Mouse (Mus musculus): ENCODE data around the gene Prkag2. TPM values are rescaled to one million over a fixed set of nuclear protein-coding genes. Genes with fewer than 3 reads are reported as not detected.

The Prkag2 gene
- polyA plus RNA-seq, 1 experiment from 2014 or later, result 90.9 TPM

DNA sequence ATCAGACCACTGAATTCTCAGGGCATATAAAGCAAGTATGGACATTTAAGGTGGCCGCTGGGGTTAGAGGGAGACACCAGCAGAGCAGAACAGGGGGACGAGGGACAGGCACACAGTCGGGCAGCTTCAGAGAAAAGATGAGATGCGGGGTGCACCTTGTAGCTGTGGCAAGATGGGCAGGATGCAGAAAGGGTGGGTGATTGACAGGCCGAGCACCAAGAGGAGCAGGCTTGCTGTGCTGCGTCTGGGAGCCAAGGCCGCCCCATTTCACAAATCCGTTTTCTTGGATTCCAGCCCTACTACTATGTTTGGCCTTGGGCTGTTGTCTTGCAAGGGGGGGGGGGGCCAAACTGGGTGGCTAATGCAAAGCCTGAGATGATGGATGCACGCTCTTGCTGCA is 195.5 kb downstream of the Prkag2 start:
- Histone ChIP-seq H3K4me3 (replicated peaks) (no peak overlapping the region), H3K36me3 (peaks cover 3% of the 10 kb centered on the region; the same call in 1 of the 2 replicates), H3K27me3 (replicated peaks) (no peaks in the 10 kb centered on the region), H3K4me2 (no peak overlapping the region), H3K27ac (replicated peaks) (no peak overlapping the region), H3K9ac (replicated peaks) (no peak overlapping the region), H3K4me1 (peaks cover 22% of the 10 kb centered on the region), H3K9me3 (replicated peaks) (no peaks in the 10 kb centered on the region)
- 90% methylated on average over 9 of the region's 9 CpGs for WGBS
- no peak for ATAC-seq (ENCODE audit: low FRiP score)

DNA sequence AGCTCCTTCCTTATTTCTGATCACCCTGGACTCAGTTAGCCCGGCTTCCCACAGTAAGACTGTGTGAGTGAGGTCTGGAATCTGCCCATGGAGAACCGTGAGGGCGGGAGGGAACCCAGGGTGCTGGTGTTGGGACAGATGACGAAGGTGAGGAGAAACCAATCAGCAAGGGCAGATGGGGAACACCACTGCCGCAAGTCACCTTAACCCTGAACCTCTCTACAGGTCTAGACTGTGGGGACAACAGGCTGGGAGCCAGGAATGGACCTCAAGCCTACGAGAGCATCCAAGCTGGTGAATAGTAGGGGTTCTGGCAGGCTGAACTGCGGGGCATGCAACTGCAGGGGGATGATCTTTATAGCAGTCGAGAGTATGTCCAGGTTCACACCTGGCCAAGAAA is 196.0 kb downstream of the Prkag2 start:
- ATAC-seq (ENCODE audit: low FRiP score), result no peak
- peaks cover 22% of the 10 kb centered on the region for H3K4me1 ChIP-seq

DNA sequence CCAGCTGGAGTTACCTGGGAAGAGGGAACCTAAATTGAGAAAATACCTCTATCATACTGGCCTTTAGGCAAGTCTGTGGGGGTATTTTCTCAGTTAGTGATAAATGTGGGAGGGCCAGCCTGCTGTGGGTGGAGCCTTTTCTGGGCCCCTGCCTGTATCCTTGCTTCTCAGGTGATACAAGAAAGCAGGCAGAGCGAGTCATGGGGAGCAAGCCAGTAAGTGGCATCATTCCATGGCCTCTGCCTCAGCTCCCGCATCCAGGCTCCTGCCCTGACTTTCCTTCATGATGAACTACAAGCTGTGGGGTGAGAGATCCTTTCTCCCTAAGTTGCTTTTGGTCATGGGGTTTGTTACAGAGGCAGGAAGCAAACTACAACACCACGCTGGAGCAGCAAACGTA is 196.4 kb downstream of the Prkag2 start:
- Histone ChIP-seq H3K4me1 (peaks cover 22% of the 10 kb centered on the region), H3K36me3 (peaks cover 3% of the 10 kb centered on the region; the same call in 1 of the 2 replicates), H3K9me3 (replicated peaks) (no peaks in the 10 kb centered on the region), H3K27ac (replicated peaks) (no peak overlapping the region), H3K4me2 (no peak overlapping the region), H3K9ac (replicated peaks) (no peak overlapping the region), H3K4me3 (replicated peaks) (no peak overlapping the region), H3K27me3 (replicated peaks) (no peaks in the 10 kb centered on the region)
- ATAC-seq (ENCODE audit: low FRiP score), result no peak
- 91% methylated on average over 4 of the region's 4 CpGs for WGBS

More for the DNA sequence above, 196.0 kb downstream of the Prkag2 start:
- Histone ChIP-seq H3K4me2 (no peak overlapping the region), H3K4me3 (replicated peaks) (no peak overlapping the region), H3K27ac (replicated peaks) (no peak overlapping the region), H3K36me3 (peaks cover 3% of the 10 kb centered on the region; the same call in 1 of the 2 replicates), H3K9ac (replicated peaks) (no peak overlapping the region), H3K9me3 (replicated peaks) (no peaks in the 10 kb centered on the region), H3K27me3 (replicated peaks) (no peaks in the 10 kb centered on the region)
- WGBS, result 90% methylated on average over 8 of the region's 8 CpGs

DNA sequence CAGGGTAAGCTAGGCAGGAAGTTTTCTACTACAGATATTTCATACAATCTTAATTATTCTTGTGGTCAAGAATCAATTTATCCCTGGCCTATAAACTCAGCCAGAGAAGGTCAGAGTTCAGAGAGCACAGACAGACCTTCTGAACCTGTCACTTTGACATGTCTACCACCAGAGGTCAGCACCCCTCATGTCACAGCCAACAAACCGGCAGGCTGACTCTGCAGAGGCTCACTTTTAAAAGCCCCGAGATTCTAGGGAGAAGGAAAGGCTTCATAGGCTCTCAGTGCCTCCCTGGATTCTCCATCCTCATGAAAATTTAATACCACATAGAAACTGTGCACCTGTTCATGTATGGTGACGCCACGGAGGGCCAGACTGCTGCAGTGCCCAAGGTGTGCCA is 197.6 kb downstream of the Prkag2 start:
- H3K36me3 ChIP-seq, result peaks cover 3% of the 10 kb centered on the region; the same call in 1 of the 2 replicates
- H3K9me3 ChIP-seq (replicated peaks), result no peaks in the 10 kb centered on the region
- H3K27me3 ChIP-seq (replicated peaks), result no peaks in the 10 kb centered on the region
- ATAC-seq (ENCODE audit: low FRiP score), result no peak
- H3K4me3 ChIP-seq (replicated peaks), result no peak overlapping the region
- H3K9ac ChIP-seq (replicated peaks), result no peak overlapping the region
- no peak overlapping the region for H3K4me2 ChIP-seq
- peaks cover 22% of the 10 kb centered on the region for H3K4me1 ChIP-seq
- H3K27ac ChIP-seq (replicated peaks), result no peak overlapping the region
- 25% methylated on average over 4 of the region's 4 CpGs for WGBS

DNA sequence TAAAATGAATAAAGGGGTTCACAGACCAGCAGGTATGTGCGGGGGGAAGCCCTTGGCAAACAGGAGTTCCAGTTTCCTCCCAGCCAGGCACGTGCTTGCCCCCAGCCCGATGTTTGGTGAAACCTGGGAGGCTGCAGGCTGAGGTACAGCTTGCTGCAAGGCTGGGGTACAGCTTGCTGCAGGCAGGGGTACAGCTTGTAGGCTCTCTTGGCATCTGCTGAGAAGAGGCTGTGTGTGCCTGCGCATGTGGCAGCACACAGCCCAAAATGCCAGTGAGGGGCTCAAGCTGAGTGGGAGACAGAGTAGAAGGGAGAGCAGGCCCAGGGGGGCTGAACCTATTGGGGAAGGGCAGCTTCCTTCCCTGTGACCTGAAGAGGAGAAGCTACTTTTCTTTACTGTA is 204.8 kb downstream of the Prkag2 start:
- Histone ChIP-seq H3K9me3 (replicated peaks) (no peaks in the 10 kb centered on the region), H3K4me3 (replicated peaks) (no peak overlapping the region), H3K4me1 (peaks cover 18% of the 10 kb centered on the region), H3K27me3 (replicated peaks) (no peaks in the 10 kb centered on the region), H3K4me2 (no peak overlapping the region), H3K27ac (replicated peaks) (no peak overlapping the region), H3K9ac (replicated peaks) (no peak overlapping the region), H3K36me3 (no peaks in the 10 kb centered on the region)
- no peak for ATAC-seq (ENCODE audit: low FRiP score)
- WGBS, result 95% methylated on average over 4 of the region's 4 CpGs

GRCm38 (mm10) chr5:24894814-24895213 is 205.6 kb downstream of the Prkag2 start:
- Histone ChIP-seq H3K27me3 (replicated peaks) (no peaks in the 10 kb centered on the region), H3K9me3 (replicated peaks) (no peaks in the 10 kb centered on the region), H3K9ac (replicated peaks) (no peak overlapping the region), H3K4me3 (replicated peaks) (no peak overlapping the region), H3K27ac (replicated peaks) (no peak overlapping the region), H3K36me3 (no peaks in the 10 kb centered on the region), H3K4me2 (no peak overlapping the region), H3K4me1 (peaks cover 21% of the 10 kb centered on the region)
- no peak for ATAC-seq (ENCODE audit: low FRiP score)
- 96% methylated on average over 1 of the region's 1 CpGs for WGBS

DNA sequence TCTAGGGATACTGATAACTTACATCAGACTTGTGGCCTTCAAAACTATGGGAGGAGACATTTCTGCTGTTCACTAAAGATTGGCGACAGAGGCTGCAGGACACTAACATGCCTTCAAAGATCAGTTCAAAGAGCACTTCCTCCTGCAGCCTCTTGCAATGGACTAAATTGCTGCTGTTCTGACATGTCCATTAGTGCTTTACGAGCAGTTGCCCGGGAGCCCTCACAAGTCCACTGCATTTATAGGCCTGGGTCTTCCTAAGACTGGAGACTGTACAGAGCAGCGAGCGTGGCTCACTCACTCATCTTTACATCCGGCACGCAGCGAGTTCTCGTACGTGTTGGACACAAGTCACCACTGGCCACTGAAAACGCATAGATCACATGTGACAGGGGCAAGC is 208.0 kb downstream of the Prkag2 start:
- no peak overlapping the region for H3K9ac ChIP-seq (replicated peaks)
- whole genome bisulfite sequencing, result 32% methylated on average over 11 of the region's 11 CpGs
- no peak for ATAC-seq (ENCODE audit: low FRiP score)

GRCm38 (mm10) chr5:24889860-24890259 is 210.6 kb downstream of the Prkag2 start:
- 54% methylated on average over 9 of the region's 9 CpGs for WGBS
- H3K27ac ChIP-seq (replicated peaks), result no peak overlapping the region
- no peak for ATAC-seq (ENCODE audit: low FRiP score)
- H3K9me3 ChIP-seq (replicated peaks), result no peaks in the 10 kb centered on the region
- peaks cover 22% of the 10 kb centered on the region for H3K4me1 ChIP-seq
- peaks cover 32% of the 10 kb centered on the region for H3K36me3 ChIP-seq
- H3K27me3 ChIP-seq (replicated peaks), result no peaks in the 10 kb centered on the region
- H3K9ac ChIP-seq (replicated peaks), result no peak overlapping the region
- no peak overlapping the region for H3K4me2 ChIP-seq
- no peak overlapping the region for H3K4me3 ChIP-seq (replicated peaks)

More for the DNA sequence above, 208.0 kb downstream of the Prkag2 start:
- H3K4me2 ChIP-seq, result no peak overlapping the region
- H3K27ac ChIP-seq (replicated peaks), result no peak overlapping the region; the same call in 1 of the 2 replicates
- peaks cover 22% of the 10 kb centered on the region for H3K4me1 ChIP-seq
- no peak overlapping the region for H3K4me3 ChIP-seq (replicated peaks)
- H3K9me3 ChIP-seq (replicated peaks), result no peaks in the 10 kb centered on the region
- peaks cover 7% of the 10 kb centered on the region; the same call in 1 of the 2 replicates for H3K36me3 ChIP-seq
- H3K27me3 ChIP-seq (replicated peaks), result no peaks in the 10 kb centered on the region

GRCm38 (mm10) chr5:24888874-24889591 is 211.4 kb downstream of the Prkag2 start:
- H3K9me3 ChIP-seq (replicated peaks), result no peaks in the 10 kb centered on the region
- no peak overlapping the region for H3K4me3 ChIP-seq (replicated peaks)
- no peaks in the 10 kb centered on the region for H3K27me3 ChIP-seq (replicated peaks)
- peaks cover 35% of the 10 kb centered on the region for H3K36me3 ChIP-seq
- H3K4me1 ChIP-seq, result peaks cover 18% of the 10 kb centered on the region
- no peak overlapping the region for H3K9ac ChIP-seq (replicated peaks)
- H3K27ac ChIP-seq (replicated peaks), result no peak overlapping the region
- WGBS, result 87% methylated on average over 11 of the region's 11 CpGs
- H3K4me2 ChIP-seq, result no peak overlapping the region
- ATAC-seq (ENCODE audit: low FRiP score), result no peak

DNA sequence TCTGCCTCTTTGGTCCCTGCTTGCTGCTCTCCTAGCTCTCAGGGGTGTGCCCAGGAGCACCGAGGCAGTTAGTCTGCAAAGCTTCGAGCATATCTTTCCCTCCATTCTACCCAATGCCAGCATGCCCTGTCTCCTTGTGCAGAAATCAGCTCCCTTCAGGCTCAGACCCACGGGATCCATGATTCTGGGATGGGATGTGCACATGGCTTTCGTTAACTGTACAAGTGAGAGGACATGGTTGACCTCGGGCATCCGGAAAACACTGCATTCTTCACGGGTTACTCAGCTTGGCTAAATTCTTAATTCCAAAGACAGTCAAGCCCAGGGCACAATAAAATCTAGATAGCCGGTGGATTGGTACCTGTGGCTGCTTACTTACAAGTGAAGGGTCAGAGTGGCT is 213.2 kb downstream of the Prkag2 start:
- Histone ChIP-seq H3K36me3 (peaks cover 40% of the 10 kb centered on the region), H3K27ac (replicated peaks) (no peak overlapping the region), H3K9ac (replicated peaks) (no peak overlapping the region), H3K9me3 (replicated peaks) (no peaks in the 10 kb centered on the region), H3K4me3 (replicated peaks) (no peak overlapping the region), H3K4me1 (peaks cover 8% of the 10 kb centered on the region; the same call in 1 of the 2 replicates), H3K27me3 (replicated peaks) (no peaks in the 10 kb centered on the region), H3K4me2 (no peak overlapping the region)
- ATAC-seq (ENCODE audit: low FRiP score), result no peak
- WGBS, result 92% methylated on average over 8 of the region's 8 CpGs

GRCm38 (mm10) chr5:24878713-24879112 is 221.7 kb downstream of the Prkag2 start:
- H3K4me2 ChIP-seq, result no peak overlapping the region
- H3K4me1 ChIP-seq, result no peaks in the 10 kb centered on the region
- H3K9ac ChIP-seq (replicated peaks), result no peak overlapping the region
- no peak for ATAC-seq (ENCODE audit: low FRiP score)
- no peak overlapping the region for H3K27ac ChIP-seq (replicated peaks)
- no peaks in the 10 kb centered on the region for H3K27me3 ChIP-seq (replicated peaks)
- peaks cover 37% of the 10 kb centered on the region for H3K36me3 ChIP-seq
- WGBS, result 82% methylated on average over 4 of the region's 4 CpGs
- H3K9me3 ChIP-seq (replicated peaks), result no peaks in the 10 kb centered on the region
- no peak overlapping the region for H3K4me3 ChIP-seq (replicated peaks)

DNA sequence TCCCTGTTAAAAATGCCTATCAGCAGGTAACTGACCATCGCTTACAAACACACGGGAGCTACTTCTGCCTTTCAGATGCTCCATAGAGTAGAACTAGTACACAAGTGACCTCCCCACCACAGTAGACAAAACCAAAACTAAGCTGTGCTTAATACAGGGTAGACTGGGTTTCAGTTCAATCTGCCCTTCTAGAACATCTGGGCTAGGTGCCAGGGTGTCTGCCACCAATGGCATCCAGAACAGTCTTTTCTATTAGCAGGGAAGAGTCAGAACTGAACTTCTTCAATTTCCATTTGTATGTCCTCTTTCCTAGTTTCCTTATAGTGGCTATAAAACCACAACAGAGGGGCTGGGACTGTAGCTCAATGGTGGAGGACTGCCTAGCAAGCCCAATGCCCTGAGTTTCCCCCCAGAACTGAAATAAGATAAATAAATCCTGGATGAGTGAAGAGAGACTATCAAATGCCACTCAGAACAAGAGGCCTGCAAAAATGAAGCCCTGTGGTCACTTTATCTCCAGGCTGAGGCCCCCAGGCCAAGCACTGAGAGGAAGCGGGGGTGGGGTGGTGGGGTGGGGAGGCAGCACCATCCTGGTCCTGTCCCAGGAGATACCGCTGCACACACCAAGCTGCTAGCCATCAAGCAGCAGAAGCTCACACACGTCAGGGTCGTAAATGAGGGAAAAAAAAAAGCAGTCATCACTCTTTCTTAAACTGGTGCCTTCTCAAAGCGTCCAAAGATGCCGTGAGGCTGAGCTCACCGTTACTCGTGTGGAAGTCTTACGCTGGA is 222.4 kb downstream of the Prkag2 start:
- no peak for ATAC-seq (ENCODE audit: low FRiP score)
- no peak overlapping the region for H3K4me2 ChIP-seq

More for the DNA sequence above, 222.4 kb downstream of the Prkag2 start:
- Histone ChIP-seq H3K36me3 (peaks cover 38% of the 10 kb centered on the region), H3K9me3 (replicated peaks) (no peaks in the 10 kb centered on the region), H3K4me1 (no peaks in the 10 kb centered on the region), H3K27ac (replicated peaks) (no peak overlapping the region), H3K4me3 (replicated peaks) (no peak overlapping the region), H3K9ac (replicated peaks) (no peak overlapping the region), H3K27me3 (replicated peaks) (no peaks in the 10 kb centered on the region)
- 75% methylated on average over 11 of the region's 11 CpGs for WGBS

Measured in neural tube, embryonic 15.5 days (tissue).